Mouse (Mus musculus) kidney, postnatal 25 days (tissue): ENCODE results near the gene 1700084M14Rik.
"Not testable (repeated sequence)": the region's sequence is repeated elsewhere in the genome, so short reads cannot be mapped to it uniquely, and the experiment has no call there.

Experiments used
- DNase-seq, 2 experiments: peaks; one replicate each; pipeline ENCODE4 v3.0.0; 2021; ENCODE audit warnings: mixed read lengths in 2 of 2

The 1700084M14Rik gene

GRCm38 (mm10) chrX:91575811-91576210 is at the start of gene 1700084M14Rik:
Gene 1700084M14Rik, minus strand, starts transcription at chrX:91575911.
- not testable (repeated sequence) for DNase-seq
